Mouse (Mus musculus) CH12.LX (cell line): ENCODE measurements around the gene Fbxw13. TPM values are rescaled to one million over a fixed set of nuclear protein-coding genes. Genes with fewer than 3 reads are reported as not detected.
A peak's percentile ranks its signal among the peaks of the same experiment; 100 is the strongest.
"Not testable (repeated sequence)": the region's sequence is repeated elsewhere in the genome, so short reads cannot be mapped to it uniquely, and the experiment has no call there.

Experiments used
- DNase-seq: peaks from one replicate; pipeline ENCODE4 v3.0.0-alpha.2; 2013; ENCODE audit errors: extremely low read depth
- H3K27ac ChIP-seq: 2 replicates; pipeline ENCODE4 v1.5.1; 2012; ENCODE audit warnings: low read depth, mild to moderate bottlenecking, control low read depth, moderate library complexity; ENCODE audit not compliant: insufficient read depth
- H3K27me3 ChIP-seq: replicated peaks from 2 replicates; pipeline ENCODE3; 2012; ENCODE audit warnings: inconsistent platforms
- H3K36me3 ChIP-seq, 2 experiments: replicated peaks in 1 of 2; 2 replicates each; pipeline versions ENCODE3 to v1.6.1; 2012; ENCODE audit warnings: inconsistent platforms in 1 of 2, low read length in 1 of 2, mild to moderate bottlenecking in 1 of 2, mixed read lengths in 1 of 2, moderate library complexity in 1 of 2; ENCODE audit not compliant: control insufficient read depth in 1 of 2, insufficient read depth in 1 of 2
- H3K4me1 ChIP-seq, 2 experiments: 2 replicates each; pipeline ENCODE4 v1.6.1; 2012; ENCODE audit warnings: inconsistent platforms in 1 of 2, moderate library complexity in 1 of 2; ENCODE audit not compliant: insufficient read depth in 2 of 2, control insufficient read depth in 1 of 2
- H3K4me2 ChIP-seq: 2 replicates; pipeline ENCODE4 v1.6.1; 2012; ENCODE audit warnings: low read depth, mild to moderate bottlenecking, control low read depth; ENCODE audit not compliant: poor library complexity, insufficient read depth, severe bottlenecking
- H3K4me3 ChIP-seq, 3 experiments: fragments of 150-350 bp in 1 of 3; sonication (generic) in 1 of 3; replicated peaks in 1 of 3; 2 replicates each; pipeline versions ENCODE3 to v1.5.1; 2011 to 2012; ENCODE audit warnings: low read depth in 2 of 3, low read length in 2 of 3, mild to moderate bottlenecking in 2 of 3, moderate library complexity in 2 of 3, control low read depth in 1 of 3, improper control_type of control experiment in 1 of 3, inconsistent platforms in 1 of 3, mixed read lengths in 1 of 3; ENCODE audit not compliant: poor library complexity in 1 of 3
- H3K79me2 ChIP-seq: replicated peaks from 2 replicates; pipeline ENCODE4 v1.6.1; 2012; ENCODE audit warnings: mild to moderate bottlenecking, moderate library complexity; ENCODE audit not compliant: control insufficient read depth, poor library complexity, insufficient read depth, severe bottlenecking; ENCODE audit errors: extremely low read depth
- H3K9ac ChIP-seq: 2 replicates; pipeline ENCODE4 v1.6.1; 2012; ENCODE audit warnings: low read depth, mild to moderate bottlenecking, control low read depth, moderate library complexity; ENCODE audit not compliant: insufficient read depth
- H3K9me3 ChIP-seq: replicated peaks from 2 replicates; pipeline ENCODE3; 2012; ENCODE audit warnings: low read length, inconsistent platforms, mixed read lengths
- CTCF ChIP-seq, 2 experiments: IDR thresholded peaks in 1 of 2; conservative IDR thresholded peaks in 1 of 2; 2 replicates each; pipeline ENCODE4 v1.5.1; 2011 to 2012; ENCODE audit warnings: low read depth in 2 of 2, low read length in 2 of 2, improper control_type of control experiment in 1 of 2, inconsistent platforms in 1 of 2, mild to moderate bottlenecking in 1 of 2, moderate library complexity in 1 of 2
- JUN ChIP-seq: IDR thresholded peaks from 2 replicates; pipeline ENCODE4 v1.6.1; 2011; ENCODE audit warnings: low read depth, mild to moderate bottlenecking, low read length, improper control_type of control experiment, moderate library complexity; ENCODE audit not compliant: insufficient read depth
- MEF2A ChIP-seq: IDR thresholded peaks from 2 replicates; pipeline ENCODE4 v1.6.1; 2014; ENCODE audit warnings: low read depth, mild to moderate bottlenecking, inconsistent platforms, low read length, improper control_type of control experiment, borderline replicate concordance
- POLR2A ChIP-seq: IDR thresholded peaks from 2 replicates; pipeline ENCODE4 v1.6.1; 2011; ENCODE audit warnings: low read depth, mild to moderate bottlenecking, improper control_type of control experiment, low read length
- RCOR1 ChIP-seq: conservative IDR thresholded peaks from 2 replicates; pipeline ENCODE4 v1.6.1; 2012; ENCODE audit warnings: low read depth, mild to moderate bottlenecking, inconsistent platforms, low read length, improper control_type of control experiment
- TBP ChIP-seq: conservative IDR thresholded peaks from 2 replicates; pipeline ENCODE4 v1.6.1; 2011; ENCODE audit warnings: low read depth, low read length, improper control_type of control experiment
- ZKSCAN1 ChIP-seq: IDR thresholded peaks from 2 replicates; pipeline ENCODE4 v1.6.1; 2012; ENCODE audit warnings: low read depth, inconsistent platforms, low read length, improper control_type of control experiment, borderline replicate concordance
- dilution Hi-C: fragments of 300-500 bp; cut with MboI; formaldehyde crosslinking; loops from 2 replicates; pipeline ENCODE4 v1.14.3; 2020; ENCODE audit warnings: low sequenced_read_pairs; ENCODE audit not compliant: extremely low pct_unique_long_range_greater_than_20kb, extremely low pct_ligation_motif_present
- in situ Hi-C: fragments of 300-500 bp; cut with MboI; formaldehyde crosslinking; loops from 3 replicates; pipeline ENCODE4 v1.14.3; 2019; ENCODE audit warnings: low sequenced_read_pairs, low pct_ligation_motif_present, low pct_unique_long_range_greater_than_20kb, mixed read lengths
- polyA plus RNA-seq: library from polyadenylated mRNA; unstranded; fragments of >175 nt; gene quantifications from 2 replicates; pipeline ENCODE4 v1.2.1, GENCODE M21; 2012; ENCODE audit warnings: low read depth; ENCODE audit not compliant: insufficient read length
- total RNA-seq, 2 experiments: library from RNA; depleted of rRNA; stranded (reverse); fragments of 300-350 nt in 1 of 2; fragments of >200 nt in 1 of 2; gene quantifications; 2 replicates each; pipeline ENCODE4 v1.2.3; 2012 to 2014

Fbxw13 gene
- not detected in 2 replicates for total RNA-seq (2012; rRNA removed)
- total RNA-seq (2014; rRNA removed), result not detected in 2 replicates
- polyA plus RNA-seq, result not detected in 2 replicates

- in situ Hi-C loops, H3K79me2 ChIP-seq, H3K36me3 ChIP-seq, H3K9me3 ChIP-seq, DNase-seq, H3K4me1 ChIP-seq, H3K9ac ChIP-seq, H3K4me3 ChIP-seq, H3K4me2 ChIP-seq, H3K27ac ChIP-seq, dilution Hi-C loops: not testable (repeated sequence)
- peaks cover 28% of the 10 kb centered on the region for H3K27me3 ChIP-seq
Measured at GRCm38 (mm10) chr9:109195875-109196274, at the start of gene Fbxw13. Gene Fbxw13, minus strand, starts transcription at chr9:109195975.

GRCm38 (mm10) chr9:109234654-109235053 is 38.9 kb upstream of the Fbxw13 start, which contains the start of gene Fbxw20:
Gene Fbxw20, minus strand, starts transcription at chr9:109234754.
- no peak for TF ChIP-seq RCOR1
- no peak for TF ChIP-seq JUN
- no peak for TF ChIP-seq POLR2A
- TF ChIP-seq TBP, result no peak
- no peak for TF ChIP-seq MEF2A
- in situ Hi-C loops, result no loop called here
- H3K4me2 ChIP-seq, result no peak within 1 kb of the TSS
- H3K9me3 ChIP-seq, result no peaks in the 10 kb centered on the region
- no peak within 1 kb of the TSS for H3K9ac ChIP-seq
- dilution Hi-C loops, result no loop called here
- no peak for DNase-seq
- no peaks in the 10 kb centered on the region for H3K79me2 ChIP-seq
- H3K27ac ChIP-seq, result no peak within 1 kb of the TSS
- no peaks in the 10 kb centered on the region for H3K36me3 ChIP-seq
- H3K4me1 ChIP-seq, result no peaks in the 10 kb centered on the region; a peak in 1 of 4 replicates
- no peak within 1 kb of the TSS for H3K4me3 ChIP-seq
- peaks cover 40% of the 10 kb centered on the region for H3K27me3 ChIP-seq

GRCm38 (mm10) chr9:109218449-109218848 is 22.7 kb upstream of the Fbxw13 start:
- no peaks in the 10 kb centered on the region for H3K79me2 ChIP-seq
- peak; percentile 12 for DNase-seq
- no peak overlapping the region for H3K4me3 ChIP-seq
- H3K4me1 ChIP-seq, result no peaks in the 10 kb centered on the region
- TF ChIP-seq CTCF (conservative IDR thresholded peaks at IDR 0.05 in 1 of 2, IDR thresholded peaks at IDR 0.05 in 1 of 2; ENCODE audit: low read depth in 2 of 2, low read length in 2 of 2), result peak in 1 of 2 experiments; percentile 52; a peak in 3 of 4 replicates
- TF ChIP-seq ZKSCAN1, result no peak
- no peaks in the 10 kb centered on the region for H3K9me3 ChIP-seq
- H3K4me2 ChIP-seq, result no peak overlapping the region
- dilution Hi-C loops (no loop called here), in situ Hi-C loops (no loop called here)
- no peak overlapping the region for H3K27ac ChIP-seq
- no peak overlapping the region for H3K9ac ChIP-seq
- peaks cover 22% of the 10 kb centered on the region for H3K27me3 ChIP-seq
- no peaks in the 10 kb centered on the region for H3K36me3 ChIP-seq

GRCm38 (mm10) chr9:109201347-109201746 is 5.6 kb upstream of the Fbxw13 start:
- H3K79me2 ChIP-seq, H3K4me1 ChIP-seq, H3K4me3 ChIP-seq, H3K9me3 ChIP-seq, dilution Hi-C loops, in situ Hi-C loops, H3K36me3 ChIP-seq, H3K9ac ChIP-seq, H3K4me2 ChIP-seq, DNase-seq, H3K27ac ChIP-seq: not testable (repeated sequence)
- peaks cover 20% of the 10 kb centered on the region for H3K27me3 ChIP-seq
